Mouse (Mus musculus) left cerebral cortex, adult 9 months (tissue): Measurements from ENCODE around the gene Acvr1c.
A peak's percentile ranks its signal among the peaks of the same experiment; 100 is the strongest.

ENCODE experiments used
- DNase-seq, 2 experiments: peaks; one replicate each; pipeline ENCODE4 v3.0.0; 2022; ENCODE audit warnings: low spot score in 2 of 2

The Acvr1c gene

GRCm38 (mm10) chr2:58282259-58282910 is 75.3 kb downstream of the Acvr1c start:
- DNase-seq, result peak in 1 of 2 experiments; percentile 56

GRCm38 (mm10) chr2:58281046-58281445 is 76.6 kb downstream of the Acvr1c start:
- no peak for DNase-seq

GRCm38 (mm10) chr2:58279163-58279562 is 78.5 kb downstream of the Acvr1c start:
- DNase-seq, result no peak

GRCm38 (mm10) chr2:58276454-58276853 is 81.2 kb downstream of the Acvr1c start:
- no peak for DNase-seq

- peak; percentile 44 to 60 for DNase-seq
Measured at GRCm38 (mm10) chr2:58240639-58241038, 117.1 kb downstream of the Acvr1c start.

- no peak for DNase-seq
Measured at GRCm38 (mm10) chr2:58237487-58237886, 120.2 kb downstream of the Acvr1c start.
